Mouse (Mus musculus): ENCODE results near the gene Ebf4.

DNA sequence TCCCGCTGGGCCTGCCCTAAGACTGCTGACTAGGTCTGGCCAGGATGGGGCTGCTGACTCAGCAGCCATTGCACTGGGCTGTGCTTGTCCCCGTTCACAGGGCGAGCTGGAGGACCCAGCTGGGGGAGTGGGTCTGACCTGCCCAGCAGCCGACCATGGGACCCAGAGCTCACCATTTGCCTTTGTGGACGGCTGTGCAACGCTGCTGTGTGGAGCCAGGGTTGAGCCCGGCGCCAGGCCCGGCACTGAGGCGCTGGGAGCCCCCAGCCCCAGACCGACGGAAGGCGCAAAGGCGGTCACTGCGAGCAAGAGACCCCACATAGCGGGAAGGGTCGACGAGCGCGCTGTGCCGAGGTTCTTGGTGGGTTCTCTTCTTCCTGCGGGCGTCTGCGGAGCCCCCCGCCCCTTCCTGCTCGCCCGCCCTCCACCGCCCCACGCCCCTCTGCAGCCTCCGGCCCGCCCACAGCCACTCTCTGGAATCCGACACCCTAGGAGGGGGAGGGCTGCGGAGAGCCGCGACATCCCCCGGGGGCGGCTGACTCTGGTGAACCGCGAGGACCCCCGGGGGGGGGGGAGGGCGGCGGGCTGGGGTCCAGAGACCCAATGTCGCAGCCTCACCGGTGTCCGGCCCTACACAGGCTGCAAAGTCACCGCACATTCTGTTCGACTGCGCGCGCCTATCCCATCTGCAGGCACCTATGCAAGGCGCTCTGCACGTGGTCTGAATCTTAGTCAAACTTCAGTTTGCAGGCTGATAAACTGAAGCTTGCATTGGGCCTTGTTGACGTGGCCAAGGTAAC, 102.4 kb downstream of the Ebf4 start, which contains the start of gene Cpxm1:
- TF ChIP-seq CTCF (IDR thresholded peaks at IDR 0.05; ENCODE audit: low read depth) (no peak), EP300 (optimal IDR thresholded peaks at IDR 0.05) (no peak)

Data from stomach, postnatal 0 days (tissue).